Mouse (Mus musculus): ENCODE measurements around the gene Amtn. TPM values are rescaled to one million over a fixed set of nuclear protein-coding genes. Genes with fewer than 3 reads are reported as not detected.
"Not testable (repeated sequence)": the region's sequence is repeated elsewhere in the genome, so short reads cannot be mapped to it uniquely, and the experiment has no call there.

Gene Amtn
- total RNA-seq (2021): not detected
- long read RNA-seq, experiment 1: 0 reads
- long read RNA-seq, experiment 2: 0 reads

DNA sequence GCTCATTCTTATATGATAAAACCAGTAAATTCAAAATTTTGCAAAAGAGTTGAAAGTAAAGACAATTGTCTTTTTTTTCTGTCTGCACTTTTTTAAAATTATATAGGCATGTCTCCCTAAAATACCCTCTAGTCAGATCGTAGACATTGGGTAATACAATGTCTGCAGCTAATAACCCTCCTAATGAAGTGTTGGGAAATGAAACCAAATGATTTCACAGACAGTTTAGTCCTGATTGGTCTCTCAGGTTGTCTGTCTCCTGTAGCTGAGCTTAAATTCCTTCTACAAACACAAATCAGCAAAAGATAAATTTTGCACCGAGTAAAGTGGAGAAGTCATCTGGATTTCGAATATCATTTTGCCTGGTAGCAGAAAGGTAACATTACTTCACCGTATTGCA is at the start of gene Amtn:
TSS of gene Amtn (plus strand) at position 301 of the 400 bp plus-strand sequence.
- intact Hi-C loops (cut with DNase I): no loop called here

GRCm38 (mm10) chr5:88348533-88348932 is 27.4 kb upstream of the Amtn start:
- intact Hi-C loops (cut with DNase I); DNase-seq: not testable (repeated sequence)

More for the DNA sequence above, at the start of gene Amtn:
- no peak for DNase-seq

DNA sequence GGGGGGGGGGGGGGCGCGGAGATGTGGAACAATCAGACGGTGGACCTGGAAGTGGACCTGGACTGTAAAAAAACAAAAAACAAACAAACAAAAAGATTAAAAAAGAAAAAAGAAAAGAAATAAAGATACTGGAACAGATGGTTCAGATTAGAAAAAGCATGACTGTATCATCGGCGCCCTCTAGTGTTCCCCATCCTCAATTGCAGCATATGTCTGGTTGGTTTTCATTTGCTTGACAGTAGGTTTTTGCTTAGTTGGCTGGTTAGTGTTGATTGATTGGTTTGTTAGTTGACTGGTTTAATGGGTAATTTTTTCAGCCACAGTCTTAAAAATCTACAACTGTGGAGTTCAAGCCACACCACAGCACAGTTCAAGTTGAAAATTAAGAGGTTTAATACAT is 11.1 kb upstream of the Amtn start:
- intact Hi-C loops (cut with DNase I): no loop called here
- DNase-seq: no peak

- DNase-seq: no peak
Measured at GRCm38 (mm10) chr5:88366886-88367285, 9.0 kb upstream of the Amtn start.

DNA sequence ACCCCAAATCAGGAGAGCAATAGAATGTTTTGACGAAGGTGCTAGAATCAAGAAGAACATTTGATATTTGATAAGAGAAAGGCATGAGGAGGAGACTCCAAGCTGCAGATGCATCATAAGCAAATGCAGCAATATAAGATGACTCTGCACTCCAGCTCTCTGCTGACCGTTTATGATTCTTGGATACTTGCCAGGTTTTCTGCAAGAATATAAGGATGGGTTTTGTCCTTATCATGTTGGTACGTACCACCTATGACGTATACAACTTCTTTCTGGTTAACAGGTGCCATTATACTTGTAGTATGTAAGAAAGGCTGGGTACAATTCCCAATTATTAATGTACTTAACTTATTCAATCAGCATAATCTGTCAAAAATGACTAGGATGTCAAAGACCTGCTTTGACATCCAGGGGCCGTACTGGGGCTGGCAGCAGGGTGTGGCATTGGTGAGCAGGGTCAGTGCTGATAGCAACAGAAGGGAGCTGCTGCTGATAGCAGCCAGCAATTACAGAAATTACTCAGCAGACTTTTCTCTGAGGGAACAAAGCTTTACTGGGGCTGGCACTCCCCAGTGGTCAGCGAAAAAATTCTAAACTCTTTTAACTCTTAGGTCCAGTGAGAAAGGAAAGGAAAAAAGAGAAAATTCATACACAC is 5.2 kb upstream of the Amtn start:
- intact Hi-C loops (cut with DNase I): no loop called here

More at GRCm38 (mm10) chr5:88366886-88367285, 9.0 kb upstream of the Amtn start:
- intact Hi-C loops (cut with DNase I): no loop called here

GRCm38 (mm10) chr5:88372563-88372962 is 3.3 kb upstream of the Amtn start:
- intact Hi-C loops (cut with DNase I): no loop called here
- DNase-seq: no peak

More for the DNA sequence above, 5.2 kb upstream of the Amtn start:
- no peak for DNase-seq

DNA sequence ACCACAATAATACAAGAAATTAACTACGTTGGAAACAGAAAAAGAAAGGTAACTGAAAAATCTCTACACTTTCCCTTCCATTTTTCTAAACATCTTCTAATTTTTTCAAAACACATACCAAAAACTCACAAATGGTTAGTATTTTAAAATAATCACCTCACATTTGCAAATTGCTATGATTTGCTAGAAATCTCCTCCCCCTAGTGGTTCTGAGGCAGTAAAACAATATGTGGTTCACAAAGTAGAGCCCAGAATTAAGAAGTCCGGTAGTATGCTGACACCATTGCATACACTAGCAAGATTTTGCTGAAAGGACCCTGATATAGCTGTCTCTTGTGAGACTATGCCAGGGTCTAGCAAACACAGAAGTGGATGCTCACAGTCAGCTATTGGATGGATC is 16.1 kb downstream of the Amtn start:
- DNase-seq; intact Hi-C loops (cut with DNase I): not testable (repeated sequence)

DNA sequence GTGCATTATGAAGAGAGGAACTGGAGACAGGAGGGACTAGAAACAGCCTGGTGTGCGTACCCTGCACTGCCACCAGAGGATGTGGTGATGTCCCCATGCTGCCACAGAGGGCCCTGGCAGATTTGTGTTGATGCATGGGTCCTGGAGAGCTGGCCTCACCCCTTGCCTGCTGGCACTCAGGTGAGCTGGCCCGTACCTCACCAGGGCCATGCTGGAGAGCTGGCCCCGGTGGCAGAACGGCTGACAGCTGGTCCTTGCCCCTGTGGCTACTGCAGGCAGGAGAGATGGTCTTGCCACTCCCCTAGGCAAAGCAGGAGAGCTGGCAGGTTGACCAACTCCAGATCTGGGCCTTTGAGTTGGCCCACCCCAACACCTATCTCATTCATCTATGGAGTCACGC is 22.7 kb downstream of the Amtn start:
- DNase-seq: no peak
- intact Hi-C loops (cut with DNase I): no loop called here

DNA sequence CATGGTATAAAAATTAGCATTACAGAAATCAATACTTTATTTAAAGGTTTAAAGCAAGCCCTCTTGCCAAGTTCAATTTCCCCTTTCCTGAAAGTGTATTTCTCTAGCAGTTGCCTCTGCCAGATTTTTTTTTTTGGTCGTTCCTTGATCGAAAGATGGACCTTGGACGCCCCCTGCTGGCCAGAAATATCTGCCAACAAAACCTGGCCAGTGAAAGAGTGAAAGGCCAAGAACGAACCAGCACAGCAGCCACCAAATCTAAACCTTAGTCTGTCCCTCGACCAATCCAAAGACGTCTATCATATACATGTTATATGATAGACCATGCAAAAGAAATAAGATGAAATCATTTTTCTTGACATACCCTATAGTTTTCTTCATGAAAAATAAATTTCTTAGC is 23.9 kb downstream of the Amtn start:
- peak; percentile 67 to 80 for DNase-seq
- intact Hi-C loops (cut with DNase I): no loop called here

GRCm38 (mm10) chr5:88401464-88401863 is 25.6 kb downstream of the Amtn start:
- no peak for DNase-seq

DNA sequence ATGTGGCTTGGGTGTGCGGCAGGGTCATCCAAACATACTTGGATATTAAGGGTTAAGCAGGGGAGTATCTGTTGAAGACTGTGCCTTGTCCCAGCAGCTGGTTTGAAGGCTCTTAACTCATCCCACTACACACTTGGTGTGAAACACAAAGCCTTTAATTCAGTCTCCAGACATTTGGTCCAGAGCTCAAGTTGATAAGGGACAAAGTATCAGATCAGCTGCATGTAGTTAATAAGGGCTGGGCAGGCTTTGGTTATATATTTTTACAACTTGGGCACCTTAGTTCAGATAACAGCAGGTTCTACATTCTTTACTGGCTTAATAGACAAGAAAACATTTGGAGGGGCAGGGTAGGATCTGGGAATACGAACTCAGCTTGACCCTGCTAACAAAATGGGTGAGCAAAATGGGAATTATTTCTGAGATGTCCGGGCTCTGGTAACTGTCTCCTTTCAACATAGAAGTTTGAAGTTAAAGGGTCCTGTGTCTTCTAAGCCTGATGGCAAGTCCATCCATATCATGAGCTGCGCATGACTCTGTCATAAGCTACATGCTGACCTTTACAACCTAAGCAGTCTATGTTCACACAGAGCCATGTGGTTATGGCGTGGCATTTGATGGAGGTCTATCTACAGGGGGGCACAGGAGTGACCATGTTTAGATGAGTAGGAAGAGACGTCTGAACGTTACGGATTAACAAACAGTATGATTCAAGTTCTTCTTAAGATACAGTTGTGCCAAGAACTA is 44.6 kb downstream of the Amtn start:
- intact Hi-C loops (cut with DNase I): no loop called here
- DNase-seq: no peak

More at GRCm38 (mm10) chr5:88401464-88401863, 25.6 kb downstream of the Amtn start:
- intact Hi-C loops (cut with DNase I): no loop called here

- DNase-seq; intact Hi-C loops (cut with DNase I): not testable (repeated sequence)
Measured at GRCm38 (mm10) chr5:88424892-88425291, 49.0 kb downstream of the Amtn start.

DNA sequence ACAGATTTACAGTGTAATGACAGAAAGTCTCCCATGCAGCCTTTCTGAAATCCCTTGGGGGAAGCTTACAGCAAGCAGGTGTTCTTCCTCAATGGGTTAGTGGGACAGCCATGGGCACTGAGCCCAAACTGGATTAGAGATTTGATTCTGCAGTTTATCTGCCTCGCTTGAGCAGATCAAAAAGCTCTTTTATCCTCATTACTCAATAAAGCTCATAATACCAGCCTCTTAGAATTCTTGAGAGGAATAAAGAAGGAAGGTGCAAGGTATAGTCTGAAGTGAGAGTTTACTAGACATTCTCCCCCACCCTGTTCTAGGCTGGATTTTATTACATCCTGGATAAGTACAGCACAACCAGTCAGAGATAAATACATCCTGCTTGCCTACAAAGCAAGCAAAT is 50.8 kb downstream of the Amtn start:
- DNase-seq: no peak
- intact Hi-C loops (cut with DNase I): no loop called here

Other genes starting within 250 kb of the Amtn start
- gene Gm11115, start 222.0 kb upstream of the Amtn start, total RNA-seq (2021): not detected
- not detected for gene Gm7714, start 107.2 kb upstream of the Amtn start, total RNA-seq (2021)
- gene Prol1, start 58.8 kb upstream of the Amtn start, total RNA-seq (2021): not detected
- gene Ambn, start 79.9 kb downstream of the Amtn start, total RNA-seq (2021): not detected
- not detected for gene Enam, start 111.9 kb downstream of the Amtn start, total RNA-seq (2021)
- 1 to 10 TPM in 1 of 2 experiments, under 1 TPM in 1; 0.33 to 1.2 TPM for gene Jchain, start 151.8 kb downstream of the Amtn start, total RNA-seq (2021)
- gene Utp3, start 178.4 kb downstream of the Amtn start, total RNA-seq (2021): 10 to 100 TPM; 20.5 to 20.7 TPM
- 10 to 100 TPM; 11.0 to 11.2 TPM for gene Rufy3, start 188.9 kb downstream of the Amtn start, total RNA-seq (2021)

Data from heart, postnatal 14 days (tissue).